Mouse (Mus musculus) ES-CJ7 (cell line): ENCODE measurements at regions not wholly inside any gene's neighbourhood (a gene's known extent, or its start where the extent isn't known, plus 50 kb on each side); places are given as distances from the start of the nearest gene placed in this dataset.

Source experiments
- DNase-seq: peaks from one replicate; pipeline ENCODE4 v3.0.0; 2011; ENCODE audit warnings: low read depth, low spot score

DNA sequence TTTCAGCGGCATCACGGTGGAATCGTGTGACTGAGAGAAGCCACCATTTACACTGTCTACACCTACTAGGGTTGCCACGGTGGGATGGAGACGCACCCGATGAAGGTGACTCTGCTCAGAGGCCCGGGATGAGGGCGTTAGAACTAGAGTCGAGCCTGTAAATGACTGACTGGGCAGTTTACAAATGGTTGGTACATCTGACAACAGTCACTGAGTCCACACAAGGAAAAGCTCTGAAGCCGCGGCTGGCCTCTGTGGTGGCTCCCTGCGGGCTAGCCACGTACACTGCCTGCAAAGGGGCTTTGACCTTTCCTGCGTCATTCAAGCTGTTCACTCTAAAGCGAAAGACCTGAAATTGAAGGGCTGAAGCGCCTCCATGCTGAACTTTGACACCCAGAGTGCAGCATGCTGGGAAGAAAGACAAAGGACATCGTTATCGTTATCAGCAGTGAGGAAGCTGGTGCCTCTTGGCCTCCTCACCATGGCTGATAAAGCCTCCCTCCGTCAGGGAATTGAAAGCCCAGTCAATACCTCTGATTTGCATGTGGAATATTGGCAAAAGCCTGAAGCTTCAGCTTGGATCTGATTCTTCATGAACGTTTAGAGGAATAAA lies 462.1 kb upstream of the Arglu1 start:
- no peak for DNase-seq

DNA sequence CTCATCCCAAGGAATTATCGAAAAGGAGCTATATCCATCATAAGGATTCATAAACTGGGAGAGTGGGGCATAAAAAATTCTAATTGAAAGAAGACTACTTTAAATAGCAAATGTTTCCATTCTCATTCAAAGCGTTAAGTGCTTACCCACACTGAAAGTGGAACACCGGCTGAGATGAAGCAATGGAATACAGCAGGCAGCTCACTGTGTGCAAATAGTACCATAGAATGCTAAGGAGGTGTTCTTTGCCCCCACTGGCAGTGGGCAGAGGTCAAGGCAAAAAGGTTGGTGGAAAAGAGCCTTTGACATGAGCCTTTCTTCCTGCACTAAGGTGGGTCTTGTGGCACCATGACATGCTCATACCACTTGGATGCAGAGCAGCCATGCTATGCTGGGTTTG lies 454.0 kb upstream of the Arglu1 start:
- no peak for DNase-seq

DNA sequence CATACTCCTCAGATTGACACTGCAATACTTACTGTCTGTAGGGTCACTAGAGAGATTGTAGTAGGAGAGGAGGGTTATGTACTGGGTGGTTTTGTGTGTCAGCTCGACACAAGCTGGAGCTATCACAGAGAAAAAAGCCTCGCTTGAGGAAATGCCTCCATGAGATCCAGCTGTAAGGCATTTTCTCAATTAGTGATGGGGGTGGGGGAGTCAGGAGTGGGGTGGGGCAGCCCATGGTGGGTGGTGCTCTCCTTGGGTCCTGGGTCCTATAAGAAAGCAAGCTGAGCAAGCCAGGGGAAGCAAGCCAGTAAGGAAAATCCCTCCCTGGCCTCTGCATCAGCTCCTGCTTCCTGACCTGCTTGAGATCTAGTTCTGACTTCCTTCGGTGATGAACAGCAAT lies 449.5 kb upstream of the Arglu1 start:
- DNase-seq: no peak

DNA sequence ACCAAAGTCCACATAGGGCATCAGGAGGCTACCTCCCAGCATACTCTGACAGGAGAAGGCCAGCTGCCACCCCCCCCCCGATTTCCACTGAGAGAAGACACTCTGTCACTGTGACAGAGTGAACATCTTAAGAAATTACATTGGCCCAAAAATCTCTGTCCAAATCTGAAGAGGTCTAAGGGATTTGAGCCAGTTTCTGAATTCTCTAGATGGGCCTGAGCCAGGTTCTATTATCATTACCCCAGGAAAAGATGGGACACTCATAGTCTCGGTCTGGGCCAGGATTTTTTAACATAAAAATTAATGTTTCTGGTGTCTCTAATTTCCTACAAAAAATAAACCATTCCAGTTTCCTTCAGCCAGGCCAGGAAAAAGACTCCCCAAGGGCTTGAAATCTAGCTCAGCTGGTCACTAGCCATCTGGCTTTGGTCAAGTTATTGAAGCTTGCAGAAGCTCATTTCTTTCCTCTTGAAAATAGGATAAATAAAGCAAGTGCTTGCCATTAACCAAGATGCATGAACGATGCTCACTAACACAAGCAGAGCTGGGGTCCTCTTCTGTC lies 448.8 kb upstream of the Arglu1 start:
- DNase-seq: no peak

DNA sequence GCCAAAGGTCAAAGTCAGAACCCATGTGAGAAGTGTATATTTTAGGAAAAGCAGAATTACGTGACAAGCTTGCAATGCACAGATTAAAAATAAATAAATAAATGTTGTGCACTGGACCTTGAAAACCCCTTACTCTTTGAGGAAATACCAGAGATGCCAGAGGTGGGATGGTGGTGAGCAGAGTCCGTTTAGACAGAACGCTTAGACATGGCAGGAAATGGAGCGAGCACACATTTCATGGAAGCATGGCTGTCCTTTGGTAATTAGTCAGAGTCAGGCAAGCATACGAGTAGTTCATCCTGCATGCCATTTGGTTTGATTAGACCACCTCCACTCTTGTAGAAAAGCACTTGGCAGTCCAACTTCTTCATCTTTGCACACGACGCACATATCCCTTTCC lies 443.4 kb upstream of the Arglu1 start:
- no peak for DNase-seq

DNA sequence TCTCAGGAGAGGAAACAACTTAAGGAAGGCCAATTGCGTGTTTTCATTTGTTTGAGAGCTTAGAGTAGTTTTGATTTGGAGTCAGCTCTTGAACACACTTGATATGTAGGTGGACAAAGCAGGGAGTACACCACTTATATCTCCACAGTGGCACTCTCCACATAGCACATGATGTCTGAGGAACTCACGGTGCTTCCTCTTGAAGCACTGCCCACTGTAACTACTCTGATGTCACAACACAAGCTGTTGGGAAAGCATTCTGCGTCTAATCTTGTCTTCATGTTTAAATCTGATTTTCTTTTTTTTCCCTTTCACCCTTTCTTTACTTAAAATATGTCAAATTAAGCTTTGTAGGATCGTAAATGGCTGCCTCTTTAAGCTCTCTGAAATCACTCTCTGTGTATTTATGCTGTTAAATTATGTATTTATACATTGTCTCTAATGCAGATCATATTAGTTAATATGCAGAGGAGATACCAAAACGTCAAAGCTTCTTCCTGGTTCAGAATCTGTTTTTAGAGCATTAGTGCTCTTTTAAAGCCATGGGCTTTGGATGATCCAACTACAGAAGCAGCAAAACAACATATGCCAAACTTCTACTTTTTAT lies 442.4 kb upstream of the Arglu1 start:
- DNase-seq: no peak

DNA sequence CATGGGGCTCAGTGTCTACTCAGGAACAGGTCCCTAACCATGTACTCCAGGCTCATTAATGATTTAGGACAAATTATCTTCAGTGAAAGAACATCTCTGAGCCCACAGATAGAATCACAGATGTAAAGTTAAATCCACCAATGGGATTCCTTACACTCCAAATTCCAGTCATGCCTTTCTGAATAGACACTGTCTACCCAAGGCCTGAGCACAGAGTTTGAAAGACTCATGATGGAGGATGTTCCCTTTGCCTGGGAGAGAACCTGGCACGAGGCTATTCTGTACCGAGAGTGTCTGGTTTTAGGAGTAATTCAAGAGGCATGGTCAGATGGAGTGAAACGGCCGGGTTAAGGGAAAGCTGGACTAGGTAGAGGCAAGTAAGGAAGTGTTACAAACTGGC lies 440.9 kb upstream of the Arglu1 start:
- no peak for DNase-seq

DNA sequence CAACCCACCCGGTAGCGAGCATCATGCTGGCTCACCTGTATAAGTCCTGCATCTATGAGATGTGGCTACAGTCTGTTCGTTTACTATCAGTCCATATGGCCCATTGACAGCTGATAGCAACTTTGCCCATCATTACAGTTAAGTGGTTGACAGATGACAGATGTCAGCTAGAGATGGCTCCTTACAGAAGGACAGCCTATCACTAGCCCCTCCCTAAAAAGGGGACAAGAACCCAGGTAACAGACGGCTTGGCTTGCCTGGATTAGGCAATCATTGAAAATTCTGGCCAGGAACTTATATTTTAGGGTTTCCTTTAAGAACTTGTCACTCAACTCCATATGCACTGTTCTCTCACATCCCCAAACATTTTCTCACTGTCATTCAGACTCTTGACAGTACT lies 434.2 kb upstream of the Arglu1 start:
- DNase-seq: no peak

DNA sequence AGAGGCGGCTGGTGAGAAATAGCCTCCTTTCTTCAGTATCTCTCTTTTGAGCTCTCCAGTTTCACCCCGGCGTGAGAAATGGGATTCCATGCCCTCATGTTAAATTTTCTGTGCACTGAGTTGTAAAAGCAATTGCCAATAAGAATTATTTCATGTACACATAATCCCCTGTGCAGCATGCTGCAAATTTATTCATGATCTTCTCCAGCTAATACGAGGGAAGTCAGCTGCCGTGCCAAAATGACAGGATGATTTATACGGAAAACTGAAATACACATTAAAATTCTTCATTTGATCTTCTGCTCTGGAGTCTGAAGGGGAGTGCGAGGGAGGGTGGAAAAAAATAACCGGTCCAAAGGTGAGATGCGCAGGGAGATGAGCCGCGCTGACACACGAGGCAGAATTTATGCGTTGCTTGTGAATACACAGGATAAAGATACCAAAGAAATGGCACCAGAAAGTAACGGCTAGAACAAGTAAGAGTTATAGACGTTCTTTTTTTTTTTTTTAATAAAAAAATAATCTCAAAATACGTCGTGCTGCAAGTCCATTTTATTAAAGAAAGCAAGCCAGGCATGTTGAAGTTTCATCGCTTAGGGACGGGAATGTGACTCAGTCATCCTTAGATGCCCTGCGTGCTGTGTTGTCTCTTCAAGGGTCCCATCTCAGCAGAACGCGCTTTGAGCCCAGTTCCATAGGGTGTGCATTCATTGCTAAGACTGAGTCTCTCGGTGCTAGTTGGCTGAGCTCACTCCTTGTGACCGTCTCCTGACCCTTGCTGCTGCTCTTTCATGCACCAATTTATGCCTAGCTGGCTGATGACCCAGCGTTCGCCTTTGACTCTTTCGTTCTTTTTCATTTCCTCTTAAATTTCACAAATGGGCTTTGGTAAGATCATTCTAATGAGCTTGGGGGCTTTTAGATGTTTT lies 427.8 kb upstream of the Arglu1 start:
- DNase-seq: no peak

DNA sequence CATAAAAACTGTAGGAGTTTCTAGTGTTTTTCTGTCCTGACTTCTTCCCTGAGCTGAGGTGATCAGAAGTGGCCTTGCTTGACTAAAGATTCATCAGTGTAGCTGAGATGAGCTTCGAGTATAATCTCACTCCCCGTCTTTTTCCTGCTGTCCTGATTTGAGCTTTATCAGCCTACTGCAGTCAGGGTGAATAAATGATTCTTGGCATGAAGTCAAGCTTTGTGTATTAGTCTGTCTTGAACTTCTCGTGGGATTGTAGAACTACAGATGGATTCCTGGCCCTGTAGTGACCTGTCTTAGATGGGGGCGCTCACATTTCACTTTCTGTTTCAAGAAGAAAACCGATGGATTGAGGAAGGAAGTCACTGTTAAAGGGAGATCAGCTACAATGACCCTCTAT lies 405.7 kb upstream of the Arglu1 start:
- no peak for DNase-seq

DNA sequence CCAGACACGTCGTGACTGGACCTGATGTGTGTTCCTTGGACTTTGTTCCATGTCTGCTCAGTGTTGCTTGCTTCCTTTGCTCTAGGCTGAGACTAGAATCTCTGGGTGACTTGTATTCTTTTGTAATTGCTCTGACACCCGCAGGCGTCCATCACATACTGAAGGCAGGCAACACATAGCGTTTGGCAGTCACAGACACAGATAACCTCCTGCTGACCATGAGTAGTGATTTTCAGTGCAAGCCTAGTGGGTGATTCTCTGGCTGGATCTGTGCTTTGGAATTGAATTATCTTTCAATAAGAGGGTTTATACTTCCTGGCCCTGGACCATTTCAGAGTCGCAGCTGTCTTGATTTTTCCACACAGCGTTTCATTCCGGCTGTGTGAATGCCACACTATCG lies 403.7 kb upstream of the Arglu1 start:
- no peak for DNase-seq

DNA sequence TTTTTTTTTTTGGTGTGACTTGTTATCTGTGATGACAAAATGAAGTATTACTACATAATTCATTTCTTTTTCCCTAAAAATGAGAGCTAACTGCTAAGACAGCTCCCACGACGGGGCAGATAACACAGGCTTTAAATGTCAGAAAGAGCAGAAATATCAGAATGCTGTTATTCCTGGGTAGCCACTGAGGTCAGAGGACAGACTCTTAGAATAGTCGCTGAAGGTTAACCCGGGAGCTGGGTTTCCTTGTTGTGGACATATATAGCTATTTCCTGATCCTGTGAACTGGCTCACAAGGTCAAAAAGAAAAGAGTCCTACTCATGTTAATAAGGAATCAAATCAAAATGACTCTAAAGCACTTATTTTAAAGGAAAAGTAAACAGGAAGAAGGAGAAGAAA lies 403.0 kb upstream of the Arglu1 start:
- no peak for DNase-seq

DNA sequence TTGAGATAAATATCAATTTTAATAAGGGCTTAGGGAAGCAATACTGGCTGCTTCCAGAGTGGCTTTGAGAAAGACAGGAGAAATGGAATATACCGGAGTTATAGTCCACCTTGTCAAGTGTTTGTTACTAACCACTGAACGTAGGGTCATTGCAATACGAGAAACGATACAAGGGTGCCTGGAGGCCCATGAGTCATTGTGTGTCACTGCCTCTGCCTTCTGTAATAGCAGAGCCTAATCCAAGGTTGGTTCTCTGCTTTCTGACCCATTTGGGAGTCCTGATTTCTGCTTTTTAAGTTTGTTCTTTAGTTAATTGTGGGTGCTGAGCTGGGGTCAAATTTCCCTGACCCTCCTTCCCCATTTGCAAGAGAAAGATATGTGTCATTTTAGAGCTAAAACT lies 382.4 kb upstream of the Arglu1 start:
- no peak for DNase-seq

DNA sequence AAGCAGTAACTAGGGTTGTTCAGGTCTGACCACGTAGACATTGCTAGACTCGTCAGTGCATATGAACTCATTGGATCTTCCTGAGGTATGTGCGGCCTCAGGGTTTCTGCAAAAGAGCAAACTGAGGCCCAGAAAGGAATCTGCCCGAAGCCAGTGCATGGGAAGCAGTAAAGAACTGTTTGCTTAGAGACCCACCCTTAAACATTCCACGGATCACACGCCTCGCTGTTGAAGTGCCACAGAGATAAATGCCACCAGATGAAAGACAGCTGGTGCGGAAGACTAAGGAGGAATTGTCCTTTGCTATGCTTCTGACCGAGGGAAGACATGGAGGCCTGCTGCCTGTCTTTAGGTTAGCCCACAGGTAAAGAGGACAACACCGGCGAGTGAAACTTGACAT lies 382.0 kb upstream of the Arglu1 start:
- DNase-seq: no peak

DNA sequence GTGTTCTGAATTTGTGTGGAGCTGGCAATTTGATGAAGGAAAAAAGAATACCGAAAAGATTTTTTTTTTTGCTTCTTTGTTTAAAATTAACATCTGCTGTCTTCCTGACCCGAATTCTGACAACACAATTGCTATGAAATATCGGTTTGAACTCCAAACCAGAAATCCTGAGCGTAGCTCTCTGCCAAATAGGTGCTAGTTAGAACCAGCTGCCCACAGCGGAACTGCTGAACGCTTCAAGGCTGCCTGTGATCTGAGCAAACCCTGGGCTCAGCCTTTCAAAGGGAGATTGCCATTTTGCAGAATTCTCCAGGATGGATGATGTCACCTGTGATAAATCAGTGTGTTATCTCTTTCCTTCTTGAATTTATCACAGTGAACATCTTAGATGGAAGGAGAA lies 380.6 kb upstream of the Arglu1 start:
- no peak for DNase-seq

DNA sequence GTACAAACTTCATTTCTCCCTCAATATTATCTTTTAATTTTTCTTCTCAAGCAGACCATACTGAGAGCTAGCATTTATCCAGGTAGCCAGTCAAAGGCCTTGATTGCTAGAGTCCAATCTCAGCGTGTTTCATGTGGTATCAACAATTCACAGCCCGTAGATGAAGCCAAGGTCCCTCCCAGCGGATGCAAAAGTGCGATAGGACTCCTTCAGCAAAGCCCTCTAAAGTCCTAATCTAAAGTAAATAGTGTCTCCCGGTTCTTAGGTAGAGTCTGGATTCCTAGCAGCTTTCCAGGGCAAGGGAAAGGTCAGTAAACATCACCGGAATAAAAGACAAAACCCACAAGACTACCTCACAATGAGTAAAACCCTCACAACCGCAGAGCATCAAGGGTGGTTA lies 379.5 kb upstream of the Arglu1 start:
- no peak for DNase-seq

DNA sequence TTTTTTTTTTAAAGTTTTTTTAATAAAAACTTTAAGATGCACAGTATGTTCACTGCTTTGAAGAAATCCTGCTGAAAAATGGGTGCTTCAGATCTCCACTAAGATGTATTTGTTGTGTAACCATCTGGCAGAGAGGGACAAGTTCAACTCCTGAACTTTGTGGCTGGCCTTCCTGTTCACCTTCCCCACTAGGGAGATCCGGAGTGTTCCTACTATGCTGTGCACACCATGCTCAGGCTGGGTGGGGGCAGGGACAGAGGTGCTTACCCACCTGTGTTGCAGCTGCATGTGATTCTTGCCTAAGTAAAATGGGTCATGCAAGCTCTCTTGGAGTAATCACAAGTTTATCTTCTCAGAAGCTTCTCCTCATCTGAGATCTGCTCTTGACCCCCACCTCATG lies 377.4 kb upstream of the Arglu1 start:
- no peak for DNase-seq

DNA sequence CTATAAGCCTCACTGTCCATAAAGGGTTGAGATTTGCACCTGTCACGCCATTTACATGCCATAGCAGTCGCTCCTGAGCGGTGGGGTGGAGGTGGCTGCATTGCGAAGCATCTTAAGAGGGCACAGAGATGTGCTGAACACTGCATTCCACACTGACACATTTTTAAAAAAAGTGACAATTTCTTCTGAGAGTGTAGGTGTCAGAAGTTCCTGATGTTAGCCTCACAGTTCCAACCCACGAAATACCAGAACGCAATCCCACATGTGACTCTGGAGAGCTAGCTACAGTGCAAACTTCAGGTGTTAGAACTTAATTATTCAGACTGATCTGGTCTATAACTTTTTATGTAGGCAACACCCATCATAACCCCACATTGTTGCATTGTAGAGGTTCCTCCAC lies 369.8 kb upstream of the Arglu1 start:
- DNase-seq: no peak

DNA sequence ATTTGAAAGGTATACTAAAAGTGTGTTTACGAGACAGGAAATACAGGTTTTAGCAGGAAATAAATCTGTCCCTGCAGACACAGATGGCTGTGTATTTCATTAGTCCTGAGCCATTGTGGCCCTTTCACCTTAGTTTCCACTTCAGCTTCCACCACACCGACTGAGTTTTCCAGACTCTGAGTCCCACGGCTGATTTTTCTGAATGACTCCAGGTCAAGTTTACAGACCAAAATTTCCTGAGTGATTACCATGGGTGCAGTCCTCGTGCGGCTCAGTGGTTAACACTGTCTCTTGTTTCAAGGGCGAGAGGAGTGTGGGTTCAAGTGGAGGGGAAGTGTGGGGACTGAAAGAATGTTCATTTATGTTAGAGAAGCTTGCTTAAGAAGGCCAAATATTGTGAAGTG lies 365.1 kb upstream of the Arglu1 start:
- no peak for DNase-seq

DNA sequence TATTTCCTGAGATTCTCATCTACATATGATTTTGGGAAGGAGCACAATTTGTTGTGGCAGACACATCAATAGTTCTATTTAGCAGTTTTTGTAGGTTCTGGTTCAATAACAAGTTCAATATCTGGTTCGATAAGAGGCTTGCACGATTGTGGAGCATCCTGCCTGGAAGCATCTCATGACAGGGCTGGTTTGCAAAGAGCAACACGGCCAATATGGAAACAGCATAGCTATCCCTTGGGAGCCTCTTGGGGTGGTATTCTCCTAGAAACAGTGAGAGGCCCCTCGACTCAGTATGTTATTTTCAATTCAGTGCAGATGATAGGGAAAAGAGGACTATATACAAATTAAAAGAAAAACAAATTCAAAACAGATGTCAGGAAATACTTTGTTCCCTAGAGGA lies 364.5 kb upstream of the Arglu1 start:
- DNase-seq: no peak

DNA sequence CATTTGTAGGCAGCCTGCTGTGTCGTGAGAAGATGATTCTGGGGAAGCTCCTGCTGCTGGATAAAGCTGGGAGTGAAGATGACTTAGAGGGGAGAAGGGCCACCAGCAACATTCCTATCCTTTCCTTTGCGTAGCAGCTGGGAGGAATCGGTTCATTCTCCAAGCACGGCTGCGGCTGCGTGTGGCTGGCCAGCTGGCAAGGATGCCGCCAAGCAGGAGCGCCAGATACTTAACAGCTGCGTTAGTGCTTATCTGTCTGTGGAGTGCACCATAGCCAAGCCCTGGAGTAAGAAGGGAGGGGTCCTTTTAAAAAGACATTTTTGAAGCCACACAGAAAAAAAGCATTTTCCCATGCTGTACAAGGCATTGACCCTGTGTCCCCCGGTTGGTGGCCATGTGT lies 361.4 kb upstream of the Arglu1 start:
- no peak for DNase-seq

DNA sequence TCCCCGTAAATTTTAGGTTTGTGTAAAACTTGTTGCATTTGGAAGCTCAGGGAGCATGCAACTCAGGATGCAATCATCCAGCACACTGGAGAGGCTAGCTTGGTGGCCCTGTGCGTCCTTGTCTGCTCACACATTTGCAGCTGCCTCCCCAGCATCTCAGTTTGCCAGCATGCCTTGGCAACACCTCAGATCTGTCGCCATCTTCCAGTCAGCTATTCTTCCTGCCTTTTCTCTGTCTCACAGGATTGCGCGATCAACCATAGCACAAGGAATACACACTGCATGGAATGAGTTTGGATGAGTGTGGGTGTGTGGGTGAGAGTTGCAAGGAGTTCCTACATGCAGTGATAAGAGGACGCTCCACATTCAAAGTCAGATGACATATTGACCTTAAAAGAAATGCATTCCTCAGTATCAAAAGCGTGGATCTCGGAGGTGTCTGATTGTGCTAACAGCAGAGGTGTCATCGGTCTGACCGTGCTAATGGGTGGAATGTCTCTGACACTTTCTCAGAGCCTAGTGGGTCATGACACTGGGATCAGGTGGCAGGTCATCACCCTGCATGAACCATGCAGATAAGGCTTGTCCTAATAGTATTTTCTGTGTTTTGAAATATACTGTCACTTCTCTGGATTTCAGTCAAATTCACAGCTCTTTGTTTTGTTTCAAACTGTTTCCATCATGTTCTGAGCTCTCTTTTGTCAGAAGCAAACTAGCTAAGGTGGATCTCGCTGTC lies 360.6 kb upstream of the Arglu1 start:
- no peak for DNase-seq
